Mouse (Mus musculus) intestine, embryonic 14.5 days (tissue): ENCODE results near the gene Thoc6. TPM values are rescaled to one million over a fixed set of nuclear protein-coding genes. Genes with fewer than 3 reads are reported as not detected.
A peak's percentile ranks its signal among the peaks of the same experiment; 100 is the strongest.

Experiments used
- ATAC-seq: fragments of 200-750 bp; cut with Nextera tagmentation; replicated peaks from 2 replicates; pipeline ENCODE4 v1.8.0; 2017; ENCODE audit warnings: low read depth, moderate number of reproducible peaks, moderate TSS enrichment, moderate library complexity; ENCODE audit not compliant: low FRiP score, low TSS enrichment
- DNase-seq: peaks from one replicate; pipeline ENCODE4 v3.0.0-alpha.2; 2018; ENCODE audit warnings: low spot score
- H3K27ac ChIP-seq: fragments of 300-500 bp; sonication (generic); 2 replicates; pipeline ENCODE4 v1.5.1; 2014; ENCODE audit warnings: low read depth, mild to moderate bottlenecking, control low read depth
- H3K27me3 ChIP-seq: fragments of 300-500 bp; sonication (generic); replicated peaks from 2 replicates; pipeline ENCODE4 v1.6.1; 2014; ENCODE audit warnings: low read length, control low read depth; ENCODE audit not compliant: control insufficient read depth, insufficient read depth
- H3K36me3 ChIP-seq: fragments of 300-500 bp; sonication (generic); 2 replicates; pipeline ENCODE4 v1.6.1; 2014; ENCODE audit warnings: low read length, control low read depth; ENCODE audit not compliant: control insufficient read depth, insufficient read depth
- H3K4me1 ChIP-seq: fragments of 300-500 bp; sonication (generic); replicated peaks from 2 replicates; pipeline ENCODE4 v1.6.1; 2014; ENCODE audit warnings: low read length, control low read depth, mixed read lengths; ENCODE audit not compliant: control insufficient read depth, insufficient read depth
- H3K4me2 ChIP-seq: fragments of 300-500 bp; sonication (generic); 2 replicates; pipeline ENCODE4 v1.6.1; 2014; ENCODE audit warnings: low read length
- H3K4me3 ChIP-seq: fragments of 300-500 bp; sonication (generic); 2 replicates; pipeline ENCODE4 v1.5.1; 2014; ENCODE audit warnings: low read depth, low read length, control low read depth, mixed read lengths
- H3K9ac ChIP-seq: fragments of 300-500 bp; sonication (generic); 2 replicates; pipeline ENCODE4 v1.6.1; 2014; ENCODE audit warnings: mild to moderate bottlenecking, low read length
- H3K9me3 ChIP-seq: fragments of 300-500 bp; sonication (generic); 2 replicates; pipeline ENCODE4 v1.6.1; 2016; ENCODE audit warnings: low read length, control low read depth; ENCODE audit not compliant: control insufficient read depth
- WGBS: fragments of 180-500 bp; shearing (Covaris S2); extraction: QIAGEN DNeasy Blood & Tissue Kit; methylation state at CpG from one replicate; pipeline ENCODE4 v1.1.7; 2014; 5-methylcytosine and 5-hydroxymethylcytosine counted together
- polyA plus RNA-seq: library from polyadenylated mRNA; unstranded; fragments of >200 nt; fragmentation: Nextera tagmentation; extraction: Ambion mirVana; gene quantifications from 2 replicates; pipeline ENCODE4 v1.2.1, GENCODE M21; 2014

The Thoc6 gene
- polyA plus RNA-seq, 1 experiment from 2014 or later = 45.8 TPM

- Histone ChIP-seq H3K4me3 (no peak overlapping the region), H3K36me3 (no peaks in the 10 kb centered on the region), H3K9ac (no peak overlapping the region), H3K27me3 (no peaks in the 10 kb centered on the region), H3K27ac (no peak overlapping the region), H3K9me3 (no peaks in the 10 kb centered on the region), H3K4me1 (0 out of 2 replicates have a peak, but pooled peaks cover 3% of the 10 kb centered on the region), H3K4me2 (no peak overlapping the region)
- ATAC-seq (no peak), DNase-seq (no peak)
- WGBS = 80% methylated on average over 8 of the region's 8 CpGs
These were observed 42.4 kb downstream of the Thoc6 start for GRCm38 (mm10) chr17:23631241-23631640.

DNA sequence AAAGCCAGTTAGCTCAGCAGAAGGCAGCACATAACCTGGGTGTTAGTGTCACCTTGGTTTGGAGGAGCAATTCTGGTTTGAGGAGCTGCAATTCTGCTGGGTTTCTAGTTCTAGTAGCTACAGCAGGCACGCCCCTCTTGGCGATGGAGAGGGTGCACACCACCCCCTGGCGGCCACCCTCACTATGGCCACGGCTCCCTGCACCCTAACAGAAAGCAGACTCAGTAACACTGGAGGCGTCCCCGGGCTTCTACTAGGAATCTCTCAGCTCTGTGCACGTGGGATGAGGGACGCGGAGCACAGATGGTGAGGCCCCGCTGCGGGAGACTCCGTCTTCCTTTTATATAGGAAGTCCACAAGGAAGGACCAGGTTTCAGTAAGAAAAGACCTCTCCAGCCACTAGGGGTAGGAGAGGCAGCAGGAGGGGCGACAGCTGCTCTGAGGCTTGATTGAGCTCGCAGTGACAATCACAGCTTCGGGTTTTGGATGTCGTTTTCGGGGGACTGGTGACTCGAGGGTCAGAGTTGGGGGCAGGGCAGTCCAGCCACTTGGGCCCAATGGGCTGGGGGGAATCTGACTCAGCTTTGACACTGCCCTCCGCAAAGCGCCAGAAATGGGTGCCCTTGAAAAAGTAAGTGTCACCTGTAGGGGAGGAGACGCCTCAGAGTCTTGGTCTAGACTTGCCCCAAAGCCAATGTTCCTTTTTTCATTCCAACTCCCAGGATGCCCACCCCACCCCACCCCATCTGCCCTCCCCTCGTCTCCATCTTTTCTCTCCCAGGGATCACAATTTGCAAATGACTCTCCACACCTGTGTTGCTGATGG, 43.3 kb downstream of the Thoc6 start:
- 0 out of 2 replicates have a peak, but pooled peaks cover 3% of the 10 kb centered on the region for H3K4me1 ChIP-seq
- 18% methylated on average over 22 of the region's 22 CpGs for WGBS
- DNase-seq (peak; percentile 93), ATAC-seq (peak; percentile 80)
- H3K27ac ChIP-seq = no peak overlapping the region
- H3K27me3 ChIP-seq = no peaks in the 10 kb centered on the region
- H3K36me3 ChIP-seq = no peaks in the 10 kb centered on the region
- no peak overlapping the region for H3K9ac ChIP-seq
- H3K4me3 ChIP-seq = peak overlapping the region; percentile 17; the same call in 1 of the 2 replicates
- H3K4me2 ChIP-seq = peak overlapping the region; percentile 49
- no peaks in the 10 kb centered on the region for H3K9me3 ChIP-seq

DNA sequence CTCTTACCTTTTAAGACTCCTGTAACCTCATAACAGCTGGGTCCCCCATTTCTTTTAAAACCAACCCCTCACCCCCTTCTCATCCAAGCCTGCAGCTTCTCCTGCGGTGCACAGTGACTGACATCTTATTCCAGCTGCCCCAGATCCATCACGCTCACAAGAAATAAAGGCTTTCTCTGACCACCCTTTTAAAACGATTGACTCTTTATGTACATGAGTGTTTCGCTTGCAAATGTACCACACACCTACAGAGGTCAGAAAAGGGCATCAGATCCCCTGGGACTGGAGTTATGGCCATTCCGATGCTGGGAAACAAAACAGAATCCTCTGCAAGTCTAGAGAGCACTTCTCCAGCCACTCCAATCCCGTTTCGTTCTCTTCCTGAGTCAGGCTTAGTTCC, 45.9 kb downstream of the Thoc6 start:
- Histone ChIP-seq H3K27ac (no peak overlapping the region), H3K27me3 (no peaks in the 10 kb centered on the region), H3K9ac (no peak overlapping the region), H3K4me3 (no peak overlapping the region), H3K4me1 (0 out of 2 replicates have a peak, but pooled peaks cover 3% of the 10 kb centered on the region), H3K9me3 (no peaks in the 10 kb centered on the region), H3K36me3 (no peaks in the 10 kb centered on the region), H3K4me2 (no peak overlapping the region)
- ATAC-seq (no peak), DNase-seq (no peak)
- WGBS = 32% methylated on average over 7 of the region's 7 CpGs

- H3K27ac ChIP-seq = no peak overlapping the region
- no peak overlapping the region for H3K4me3 ChIP-seq
- no peaks in the 10 kb centered on the region for H3K36me3 ChIP-seq
- no peak for DNase-seq
- no peak for ATAC-seq
- H3K9ac ChIP-seq = no peak overlapping the region
- no peaks in the 10 kb centered on the region for H3K4me1 ChIP-seq
- H3K4me2 ChIP-seq = no peak overlapping the region
- no peaks in the 10 kb centered on the region for H3K9me3 ChIP-seq
- 70% methylated on average over 7 of the region's 7 CpGs for whole genome bisulfite sequencing
- H3K27me3 ChIP-seq = no peaks in the 10 kb centered on the region
These were observed 53.3 kb downstream of the Thoc6 start for GRCm38 (mm10) chr17:23620351-23620750.

Other genes starting within 250 kb of the Thoc6 start
- gene Vmn2r117, start 194.2 kb downstream of the Thoc6 start, polyA plus RNA-seq = not detected in 2 replicates
- 19.1 and 19.7 TPM in 2 replicates for gene Zfp213, start 109.6 kb downstream of the Thoc6 start, polyA plus RNA-seq
- 12.3 and 14.8 TPM in 2 replicates for gene Zfp13, start 74.4 kb downstream of the Thoc6 start, polyA plus RNA-seq
- gene Zscan10, start 73.0 kb downstream of the Thoc6 start, polyA plus RNA-seq = 0.14 TPM in 1 of 2 replicates, not detected in the other
- gene Mmp25, start 28.6 kb downstream of the Thoc6 start, polyA plus RNA-seq = 0.51 and 0.67 TPM in 2 replicates
- gene Bicdl2, start 13.4 kb downstream of the Thoc6 start, polyA plus RNA-seq = 1.5 and 2.1 TPM in 2 replicates
- 83.3 and 84.8 TPM in 2 replicates for gene Hcfc1r1, start 286 bp downstream of the Thoc6 start, polyA plus RNA-seq
- 23.3 and 24.4 TPM in 2 replicates for gene Tnfrsf12a, start 3.6 kb upstream of the Thoc6 start, polyA plus RNA-seq
- gene Cldn6, start 5.4 kb upstream of the Thoc6 start, polyA plus RNA-seq = 88.4 and 97.9 TPM in 2 replicates
- gene Cldn9, start 10.1 kb upstream of the Thoc6 start, polyA plus RNA-seq = 1.1 and 1.3 TPM in 2 replicates
- gene 1520401A03Rik, start 48.9 kb upstream of the Thoc6 start, polyA plus RNA-seq = 0.04 TPM in 1 of 2 replicates, not detected in the other
- gene Pkmyt1, start 52.5 kb upstream of the Thoc6 start, polyA plus RNA-seq = 53.6 and 57.9 TPM in 2 replicates
- gene Paqr4, start 67.0 kb upstream of the Thoc6 start, polyA plus RNA-seq = 18.4 and 18.6 TPM in 2 replicates
- 0.16 and 0.19 TPM in 2 replicates for gene Kremen2, start 72.0 kb upstream of the Thoc6 start, polyA plus RNA-seq
- gene Flywch1, start 97.7 kb upstream of the Thoc6 start, polyA plus RNA-seq = 58.6 and 69.4 TPM in 2 replicates
- 21.2 and 21.5 TPM in 2 replicates for gene Flywch2, start 112.2 kb upstream of the Thoc6 start, polyA plus RNA-seq
- 451 and 452 TPM in 2 replicates for gene Srrm2, start 116.7 kb upstream of the Thoc6 start, polyA plus RNA-seq
- gene Elob, start 155.3 kb upstream of the Thoc6 start, polyA plus RNA-seq = 1,105 and 1,121 TPM in 2 replicates
- gene Prss33, start 162.2 kb upstream of the Thoc6 start, polyA plus RNA-seq = 0.26 TPM in 1 of 2 replicates, not detected in the other
- 1.1 and 1.5 TPM in 2 replicates for gene Prss32, start 170.0 kb upstream of the Thoc6 start, polyA plus RNA-seq
- 2.1 and 2.9 TPM in 2 replicates for gene Prss41, start 170.3 kb upstream of the Thoc6 start, polyA plus RNA-seq
- gene Prss21, start 194.2 kb upstream of the Thoc6 start, polyA plus RNA-seq = not detected in 2 replicates
- gene Dcpp1, start 207.0 kb upstream of the Thoc6 start, polyA plus RNA-seq = not detected in 2 replicates
- not detected in 2 replicates for gene Dcpp2, start 207.0 kb upstream of the Thoc6 start, polyA plus RNA-seq
- not detected in 2 replicates for gene Dcpp3, start 243.6 kb upstream of the Thoc6 start, polyA plus RNA-seq